Mouse (Mus musculus) frontal cortex, postnatal 14 days (tissue): ENCODE results near the gene Rcsd1.
"Not testable (repeated sequence)": the region's sequence is repeated elsewhere in the genome, so short reads cannot be mapped to it uniquely, and the experiment has no call there.

ENCODE experiments used
- DNase-seq, 2 experiments: peaks; one replicate each; pipeline ENCODE4 v3.0.0; 2022; ENCODE audit warnings: low spot score in 2 of 2

The Rcsd1 gene

DNA sequence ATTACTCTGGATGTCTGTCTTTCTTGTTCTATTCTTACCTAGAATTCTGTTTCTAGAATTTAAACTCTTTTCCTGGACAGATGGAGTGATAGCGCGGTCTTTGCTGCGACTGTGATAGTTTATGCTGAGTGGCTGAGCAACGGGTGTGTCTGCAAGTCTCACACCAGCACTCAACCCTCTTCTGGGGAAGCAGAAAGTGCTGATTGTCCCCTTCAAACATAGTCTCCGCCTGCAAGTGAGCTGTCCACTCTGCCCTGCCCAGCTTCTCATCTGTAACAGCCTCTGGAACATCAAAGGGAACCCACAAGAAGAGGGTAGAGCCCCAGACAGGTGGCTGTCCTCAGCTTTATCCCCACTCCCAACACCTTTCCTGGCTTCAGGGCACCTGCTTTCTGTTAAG lies 19.7 kb downstream of the Rcsd1 start:
- no peak for DNase-seq

DNA sequence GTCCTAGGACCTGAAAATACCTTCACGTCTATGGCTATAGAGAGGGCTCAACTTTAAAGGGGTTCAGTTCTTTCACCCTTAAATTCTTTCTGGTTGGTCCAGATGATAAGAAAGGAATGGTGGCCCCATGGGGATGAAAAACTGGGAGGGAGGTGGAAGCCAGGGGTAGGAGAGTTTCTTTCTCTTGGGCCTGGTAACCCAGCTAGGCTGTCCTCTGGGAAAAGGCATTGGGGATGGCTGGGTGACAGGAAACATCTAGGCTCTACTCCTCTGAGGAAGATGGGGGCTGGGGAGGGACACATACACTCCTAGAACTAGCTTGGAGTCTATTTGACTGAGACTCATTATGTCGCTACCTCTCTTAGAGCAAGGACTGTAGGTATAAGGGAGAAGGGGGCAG lies 21.7 kb downstream of the Rcsd1 start:
- no peak for DNase-seq

DNA sequence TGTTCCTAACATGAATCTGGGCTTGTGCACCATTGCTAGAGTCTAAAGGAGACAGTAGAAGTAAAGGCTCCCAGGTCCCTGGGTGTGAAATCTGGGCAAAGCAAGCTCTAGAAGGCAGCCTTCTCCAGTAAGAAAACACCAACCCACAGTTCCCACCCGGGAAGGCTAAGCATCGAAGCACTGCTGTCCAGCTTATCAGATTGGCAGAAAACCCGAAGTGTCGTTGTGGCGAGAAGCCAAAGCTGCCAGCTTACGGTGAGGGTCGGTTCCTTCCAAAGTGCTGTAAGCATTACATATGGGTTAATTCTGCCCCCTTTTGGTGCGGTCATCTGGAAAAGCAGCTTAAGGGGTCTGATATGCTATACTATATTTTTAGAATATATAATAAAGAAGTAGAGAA lies 22.6 kb downstream of the Rcsd1 start:
- no peak for DNase-seq

DNA sequence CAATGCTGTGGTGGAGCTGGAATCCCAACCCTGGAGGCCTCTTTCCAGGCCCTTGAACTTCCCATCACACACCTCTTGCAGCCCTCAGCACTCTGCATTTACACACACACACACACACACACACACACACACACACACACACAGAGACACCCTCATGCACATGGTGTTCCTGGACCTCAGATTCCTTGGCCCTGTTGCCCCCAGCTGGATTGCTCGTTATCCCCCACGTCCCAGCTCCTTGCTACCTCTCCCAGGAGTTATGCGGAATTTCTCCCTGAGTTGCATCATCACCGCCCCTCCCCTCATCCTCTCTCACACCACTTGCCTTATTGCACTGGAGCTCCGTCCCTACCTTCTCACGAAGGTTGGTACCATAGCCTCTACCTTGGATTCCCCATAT lies 23.2 kb downstream of the Rcsd1 start:
- no peak for DNase-seq

DNA sequence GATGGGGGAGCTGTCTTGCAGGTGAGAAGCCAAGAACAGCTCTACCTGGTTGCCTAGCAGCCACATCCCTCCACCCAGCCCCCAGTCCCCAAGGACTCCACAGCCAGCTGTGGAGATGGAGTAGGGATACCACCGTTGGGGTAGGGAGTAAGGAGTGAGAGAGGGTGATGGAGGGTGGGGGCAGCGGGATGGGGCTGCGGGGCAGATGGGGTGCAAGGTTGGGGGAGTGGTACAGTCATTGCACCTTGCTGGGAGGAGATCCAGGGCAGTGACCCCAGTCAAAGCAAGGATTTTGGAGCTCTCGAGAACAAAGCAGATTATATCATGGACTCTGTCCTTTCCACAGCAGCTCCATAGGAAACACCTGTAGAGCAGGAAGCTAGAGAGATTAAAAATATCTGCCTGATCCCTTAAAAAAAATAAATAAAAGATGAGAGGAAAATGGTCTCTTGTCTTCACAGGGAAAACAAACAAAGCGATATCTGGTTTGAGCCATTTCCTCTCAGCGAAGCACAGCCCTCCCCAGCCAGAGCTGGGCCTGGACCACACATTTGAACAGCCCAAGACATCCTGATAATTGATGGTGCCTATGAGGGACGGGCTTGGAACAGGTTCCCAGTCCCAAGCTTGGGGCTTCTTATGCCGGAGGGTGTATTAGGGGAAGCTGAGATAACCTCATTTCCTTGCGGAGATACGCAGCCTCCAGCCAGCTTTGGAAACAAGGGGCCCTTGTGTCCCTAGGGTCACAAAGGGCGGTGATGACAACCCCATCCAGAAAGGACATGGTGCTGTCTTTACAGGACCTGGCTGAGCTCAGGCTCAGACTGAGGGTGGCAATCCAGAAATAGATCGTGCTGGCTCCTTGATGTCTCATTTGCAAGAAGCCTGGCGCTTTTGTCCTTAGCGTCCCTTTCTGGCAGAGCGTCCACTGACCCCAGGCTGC lies 25.0 kb downstream of the Rcsd1 start:
- no peak for DNase-seq

DNA sequence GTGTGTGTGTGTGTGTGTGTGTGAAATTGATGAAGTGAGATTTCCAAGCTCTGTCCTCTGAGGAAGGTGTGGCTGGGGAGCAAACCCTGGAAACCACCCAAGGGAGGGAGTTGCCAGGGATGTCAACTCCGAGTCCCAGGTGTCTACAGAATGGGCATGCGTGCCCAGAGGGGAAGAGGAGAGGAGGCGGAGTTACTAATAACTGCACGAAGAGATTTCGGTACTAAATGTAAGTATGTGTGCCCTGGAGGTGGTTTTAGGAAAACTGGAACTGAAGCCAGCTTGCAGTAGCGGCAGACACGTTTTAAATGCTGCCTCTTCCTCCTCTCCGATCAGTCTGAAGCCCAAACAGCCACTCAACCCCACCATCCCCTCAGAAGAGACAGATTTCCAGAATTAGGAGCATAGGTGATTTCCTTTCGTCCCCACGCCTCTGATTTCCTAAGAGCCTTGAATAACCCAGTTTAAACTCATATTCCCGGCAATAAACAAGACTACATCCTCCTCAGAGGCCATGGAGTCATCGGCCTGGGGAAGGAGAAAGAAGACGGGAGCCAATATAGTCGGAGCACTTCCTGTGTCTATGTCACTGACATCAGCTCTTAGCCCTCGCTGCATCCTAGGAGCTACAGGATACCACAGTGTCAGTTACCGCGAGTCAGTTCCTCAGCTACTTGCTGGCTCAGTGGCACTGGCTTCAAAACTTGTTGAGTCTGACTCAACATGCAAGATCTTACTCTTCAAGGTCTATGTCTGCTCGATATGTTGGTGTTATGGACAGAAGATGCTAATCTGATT lies 27.3 kb downstream of the Rcsd1 start:
- DNase-seq = no peak

DNA sequence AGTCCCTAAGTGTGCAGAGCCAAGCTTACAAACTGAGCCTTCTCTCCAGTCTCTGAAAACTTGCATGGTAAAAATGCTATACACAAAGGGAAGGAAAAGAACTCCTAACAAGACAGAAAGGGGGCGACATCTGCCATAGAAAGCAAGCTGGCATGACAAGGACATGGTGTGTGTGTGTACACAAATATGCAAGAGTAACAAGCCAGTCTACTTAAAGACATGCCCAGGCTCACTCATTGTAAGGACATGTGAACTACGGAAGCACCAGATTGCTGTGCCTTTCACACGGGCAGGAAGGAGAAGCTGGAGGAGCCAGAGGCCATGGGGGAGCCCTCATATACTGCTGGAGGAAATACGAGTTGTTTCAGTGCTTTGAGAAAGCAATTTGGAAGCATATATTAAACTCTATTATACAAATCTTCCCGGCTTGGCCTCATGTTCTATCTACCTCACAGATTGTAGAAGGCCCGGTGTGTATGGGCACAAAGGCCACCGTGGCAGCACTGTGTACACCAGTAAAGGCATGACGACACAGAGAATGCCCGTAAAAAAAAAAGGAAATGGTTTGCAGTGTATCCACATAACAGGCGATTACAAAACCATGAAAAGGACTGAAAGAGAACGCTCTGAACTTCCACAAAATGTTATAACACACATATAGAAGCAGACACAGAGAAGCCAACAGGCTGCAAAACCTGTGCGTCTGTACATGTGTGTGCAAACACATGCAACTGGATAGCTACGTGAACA lies 28.3 kb downstream of the Rcsd1 start:
- no peak for DNase-seq

DNA sequence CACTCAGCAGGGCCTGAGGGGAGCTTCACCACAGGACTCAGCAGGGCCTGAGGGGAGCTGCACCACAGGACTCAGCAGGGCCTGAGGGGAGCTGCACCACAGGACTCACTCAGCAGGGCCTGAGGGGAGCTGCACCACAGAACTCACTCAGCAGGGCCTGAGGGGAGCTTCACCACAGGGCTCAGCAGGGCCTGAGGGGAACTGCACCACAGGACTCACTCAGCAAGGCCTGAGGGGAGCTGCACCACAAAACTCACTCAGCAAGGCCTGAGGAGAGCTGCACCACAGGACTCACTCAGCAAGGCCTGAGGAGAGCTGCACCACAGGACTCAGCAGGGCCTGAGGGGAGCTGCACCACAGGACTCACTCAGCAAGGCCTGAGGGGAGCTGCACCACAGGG lies 29.5 kb downstream of the Rcsd1 start:
- not testable (repeated sequence) for DNase-seq

DNA sequence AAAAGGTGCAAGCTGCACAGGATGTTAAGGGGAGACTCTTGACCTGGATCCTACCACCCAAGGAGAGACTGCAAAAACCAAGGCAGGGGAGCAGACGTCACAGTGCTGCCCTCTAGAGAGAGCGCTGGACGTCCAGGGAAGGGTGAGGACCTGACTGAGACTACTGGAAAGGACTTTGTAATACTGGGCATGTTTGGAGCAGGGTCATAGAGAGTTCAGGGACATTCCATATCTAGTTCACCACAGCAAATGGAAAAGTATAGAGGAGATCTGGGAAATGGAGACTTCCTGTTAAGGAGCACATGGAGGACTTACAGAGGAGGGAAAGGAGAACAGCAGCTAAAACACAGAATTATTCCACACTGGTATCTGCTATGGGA lies 29.9 kb downstream of the Rcsd1 start:
- no peak for DNase-seq

DNA sequence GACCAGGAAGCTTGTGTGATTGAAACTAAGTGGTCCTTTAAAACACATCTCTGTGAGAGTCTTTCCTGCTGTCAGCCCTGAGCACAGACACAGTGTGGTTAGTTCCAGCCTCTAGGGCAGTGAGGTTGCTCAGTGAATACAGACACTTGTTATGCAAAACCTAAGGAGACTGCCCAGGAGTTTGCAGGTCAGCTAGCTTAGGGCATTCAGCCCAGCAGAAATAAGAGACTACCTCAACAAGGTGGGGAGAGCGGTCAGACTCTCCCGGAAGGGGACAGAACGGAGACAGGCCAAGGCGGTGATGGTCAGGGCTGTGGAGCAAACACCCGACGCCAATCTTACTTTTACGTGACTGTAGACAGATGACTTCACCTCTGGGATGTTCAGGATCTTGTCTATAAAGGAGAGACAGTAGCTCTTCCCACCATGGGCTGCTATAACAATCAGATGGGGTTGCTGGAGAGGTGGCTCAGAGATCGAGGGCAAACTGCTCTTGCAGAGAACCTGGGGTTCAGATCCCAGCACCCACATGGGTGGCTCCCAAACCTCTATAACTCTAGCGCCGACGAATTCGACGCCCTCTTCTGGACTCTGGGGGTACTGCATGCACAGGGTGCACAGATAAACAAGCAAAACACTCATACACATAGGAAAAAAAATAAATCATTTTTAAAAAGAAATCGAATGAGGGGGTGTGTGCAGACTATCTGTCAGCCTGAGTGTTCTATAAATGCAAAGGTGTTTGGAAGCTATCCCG lies 30.5 kb downstream of the Rcsd1 start:
- no peak for DNase-seq

DNA sequence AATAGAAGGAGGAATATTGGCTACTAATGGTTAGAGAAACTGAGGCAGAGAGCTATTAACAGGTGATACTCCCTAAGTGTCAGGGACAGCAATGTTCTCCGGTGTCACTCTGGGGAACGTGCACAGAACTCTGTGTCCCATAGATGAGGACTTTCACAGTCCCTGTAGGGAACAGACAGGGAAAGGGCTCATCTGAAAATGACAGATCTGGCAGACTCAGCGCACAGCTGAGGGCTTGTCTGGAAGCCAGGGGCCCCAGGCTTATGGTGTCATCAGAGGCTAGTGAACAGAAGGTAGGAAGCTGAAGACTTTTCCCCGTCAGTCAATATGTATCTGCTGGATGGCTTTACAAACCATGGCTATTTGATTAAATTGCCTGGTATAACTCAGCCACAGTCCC lies 32.0 kb downstream of the Rcsd1 start:
- no peak for DNase-seq

DNA sequence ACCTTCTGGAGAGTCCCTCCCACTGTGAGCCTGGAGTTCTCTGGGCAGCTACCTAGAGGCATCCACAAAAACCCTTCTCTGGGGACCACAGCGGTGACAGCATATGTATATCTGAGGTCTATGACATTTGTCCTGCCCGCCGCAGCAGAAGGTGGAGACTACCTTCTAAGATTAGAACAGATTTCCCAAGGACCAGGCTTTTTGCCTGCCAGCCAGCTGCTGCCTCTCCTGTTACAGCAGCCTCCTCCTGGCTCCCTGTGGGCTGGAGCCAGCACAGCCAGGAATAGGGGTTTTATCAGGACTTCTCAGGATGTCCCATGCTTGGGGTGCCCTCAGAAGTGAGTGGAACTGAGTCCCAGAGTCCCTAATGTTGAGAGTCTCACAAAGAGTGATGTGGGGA lies 32.6 kb downstream of the Rcsd1 start:
- DNase-seq = no peak

DNA sequence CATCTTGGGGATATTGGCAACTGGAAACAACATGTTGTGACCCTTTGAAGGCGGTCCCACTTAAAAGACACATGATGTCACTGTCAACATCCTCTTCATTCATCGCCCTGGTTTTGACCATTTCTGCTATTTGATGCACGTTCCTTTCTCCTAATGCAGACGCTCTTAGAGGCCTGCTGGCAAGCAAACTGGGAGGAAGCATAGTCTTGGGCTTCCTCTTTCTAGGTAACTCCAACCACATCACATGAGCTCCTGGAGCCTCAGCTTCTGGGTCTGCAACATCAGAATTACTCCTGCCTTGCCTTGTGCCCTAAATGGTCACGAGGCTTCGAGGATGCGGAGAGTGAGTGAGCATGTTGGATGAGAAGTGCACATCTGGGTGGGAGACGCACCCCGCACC lies 34.4 kb downstream of the Rcsd1 start:
- no peak for DNase-seq

DNA sequence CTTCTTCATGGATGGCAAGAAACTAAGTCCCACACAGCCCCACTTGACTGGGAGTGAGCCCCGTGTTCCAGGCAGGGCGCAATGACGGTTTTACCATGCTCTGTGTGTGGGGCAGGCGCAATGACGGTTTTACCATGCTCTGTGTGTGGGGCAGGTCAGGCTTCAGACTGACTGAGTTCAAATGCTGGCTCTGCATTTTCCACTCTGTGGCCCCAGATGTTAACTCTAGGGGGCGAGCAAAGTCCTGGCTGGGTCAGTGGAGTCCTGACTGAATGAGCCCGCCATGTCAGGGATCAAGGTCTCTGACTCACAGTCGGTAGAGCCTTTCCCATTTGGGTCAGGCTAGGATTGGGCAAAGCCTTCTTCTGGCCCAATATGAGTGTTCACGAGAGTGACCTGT lies 37.2 kb downstream of the Rcsd1 start:
- no peak for DNase-seq

DNA sequence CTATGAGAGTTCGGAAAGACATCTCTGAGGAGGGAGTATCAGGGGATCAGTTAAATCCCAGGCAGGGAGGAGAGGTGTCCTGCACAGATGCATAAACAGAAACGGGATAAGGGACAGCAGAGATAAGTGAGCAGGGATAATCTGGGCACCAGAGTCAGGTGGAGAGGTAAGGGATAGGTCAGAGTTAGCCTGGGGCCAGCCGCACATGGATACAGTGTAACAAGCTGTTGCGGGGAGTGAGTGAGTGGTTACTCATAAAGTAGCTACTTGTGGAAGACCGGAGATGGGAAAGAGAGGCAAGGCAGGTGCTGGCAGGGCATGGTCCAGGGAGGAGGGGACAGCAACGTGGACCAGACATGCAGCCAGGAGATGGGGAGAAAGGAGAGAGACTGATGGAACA lies 39.5 kb downstream of the Rcsd1 start:
- no peak for DNase-seq

DNA sequence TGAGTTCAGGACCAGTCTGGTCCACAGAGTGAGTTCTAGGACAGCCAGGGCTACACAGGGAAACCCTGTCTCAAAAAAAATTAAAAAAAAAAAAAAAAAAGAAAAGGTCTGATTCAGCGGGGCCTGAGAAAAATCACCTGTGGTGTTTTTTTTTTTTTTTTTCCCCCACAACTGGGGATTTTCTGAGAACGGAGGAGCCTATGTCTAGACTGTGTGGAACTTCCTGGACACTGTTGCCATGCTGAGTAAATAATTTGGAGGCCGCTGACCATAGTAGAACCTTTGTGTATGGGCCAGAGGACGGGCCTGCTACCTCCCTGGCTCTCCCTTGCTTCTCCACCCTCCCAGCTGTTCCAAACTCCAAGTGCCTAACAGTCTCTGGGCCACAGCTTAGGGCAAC lies 40.7 kb downstream of the Rcsd1 start:
- DNase-seq = no peak

DNA sequence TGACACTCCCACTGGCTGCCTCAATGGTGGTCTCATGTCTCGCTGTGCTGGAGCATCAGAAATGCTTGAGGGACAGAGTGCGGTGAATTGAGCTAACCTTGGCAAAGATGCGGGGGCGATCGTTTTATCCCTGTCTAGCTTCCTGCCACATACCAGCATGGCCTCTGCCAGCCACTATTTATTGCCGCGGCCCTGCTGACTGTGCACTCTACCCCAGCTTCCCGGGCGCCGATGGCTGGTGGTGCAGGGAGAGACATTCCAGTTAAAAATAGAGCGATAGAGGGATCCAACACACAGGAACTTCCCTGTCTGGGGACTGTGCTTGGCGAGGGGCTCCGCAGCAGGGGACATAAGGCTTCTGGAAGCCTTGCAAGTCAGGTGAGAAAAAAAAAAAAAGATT lies 42.2 kb downstream of the Rcsd1 start:
- no peak for DNase-seq

DNA sequence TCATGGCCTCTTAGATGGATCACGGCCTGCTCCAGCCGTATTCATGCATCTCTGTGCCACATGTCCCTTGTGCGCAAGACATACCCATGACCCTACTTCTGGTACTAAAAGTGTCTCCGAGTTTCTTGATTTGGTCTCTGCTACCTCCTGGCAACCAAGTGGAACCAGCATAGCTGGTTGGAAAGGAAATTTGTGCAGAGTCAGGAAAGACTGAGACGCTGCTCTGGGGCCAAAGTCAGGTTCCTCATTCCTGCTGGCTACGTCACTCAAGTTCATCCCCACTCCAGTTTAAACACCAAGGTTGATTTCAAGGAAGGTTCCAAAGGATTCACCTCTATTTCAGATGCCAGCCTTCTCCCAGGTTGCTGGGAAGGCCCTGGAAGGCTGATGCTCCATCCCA lies 42.6 kb downstream of the Rcsd1 start:
- no peak for DNase-seq

DNA sequence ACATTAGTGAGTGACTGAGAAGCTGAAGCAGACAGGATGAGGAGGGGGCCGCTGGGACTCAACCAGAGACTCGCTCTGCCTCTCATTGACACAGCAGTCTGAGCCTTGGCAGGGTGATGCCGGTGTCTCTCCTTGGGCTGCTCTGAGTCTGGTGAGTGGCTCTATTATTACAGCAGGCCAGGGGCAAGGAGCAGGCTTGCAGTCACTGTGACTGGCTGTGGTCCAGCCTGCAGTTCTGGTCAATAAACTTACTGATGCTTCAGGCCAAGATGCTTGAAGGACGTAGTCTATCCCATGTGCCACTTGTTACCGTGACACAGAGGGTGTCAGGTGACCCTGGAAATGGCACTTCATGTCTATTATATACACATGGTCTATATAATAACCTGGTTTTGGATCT lies 43.8 kb downstream of the Rcsd1 start:
- DNase-seq = no peak

DNA sequence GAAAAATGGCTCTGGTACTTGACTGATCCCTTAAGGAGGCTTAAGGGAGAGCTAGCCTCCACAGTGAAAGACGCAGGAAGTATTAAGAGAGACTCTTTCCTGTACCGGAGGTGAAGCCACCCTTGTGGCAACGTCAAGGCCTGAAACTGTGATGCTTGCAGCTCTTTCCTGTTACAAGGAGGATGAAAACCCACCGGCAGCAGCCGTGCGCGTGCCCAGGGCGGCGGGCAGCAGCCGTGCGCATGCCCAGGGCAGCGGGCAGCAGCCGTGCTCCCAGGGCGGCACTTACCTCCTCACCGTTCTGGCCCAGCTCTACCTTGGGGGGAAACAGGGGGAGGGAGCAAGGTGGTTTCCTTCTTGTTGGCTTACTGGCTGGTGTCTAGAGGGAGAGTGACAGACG lies 46.3 kb downstream of the Rcsd1 start:
- no peak for DNase-seq

DNA sequence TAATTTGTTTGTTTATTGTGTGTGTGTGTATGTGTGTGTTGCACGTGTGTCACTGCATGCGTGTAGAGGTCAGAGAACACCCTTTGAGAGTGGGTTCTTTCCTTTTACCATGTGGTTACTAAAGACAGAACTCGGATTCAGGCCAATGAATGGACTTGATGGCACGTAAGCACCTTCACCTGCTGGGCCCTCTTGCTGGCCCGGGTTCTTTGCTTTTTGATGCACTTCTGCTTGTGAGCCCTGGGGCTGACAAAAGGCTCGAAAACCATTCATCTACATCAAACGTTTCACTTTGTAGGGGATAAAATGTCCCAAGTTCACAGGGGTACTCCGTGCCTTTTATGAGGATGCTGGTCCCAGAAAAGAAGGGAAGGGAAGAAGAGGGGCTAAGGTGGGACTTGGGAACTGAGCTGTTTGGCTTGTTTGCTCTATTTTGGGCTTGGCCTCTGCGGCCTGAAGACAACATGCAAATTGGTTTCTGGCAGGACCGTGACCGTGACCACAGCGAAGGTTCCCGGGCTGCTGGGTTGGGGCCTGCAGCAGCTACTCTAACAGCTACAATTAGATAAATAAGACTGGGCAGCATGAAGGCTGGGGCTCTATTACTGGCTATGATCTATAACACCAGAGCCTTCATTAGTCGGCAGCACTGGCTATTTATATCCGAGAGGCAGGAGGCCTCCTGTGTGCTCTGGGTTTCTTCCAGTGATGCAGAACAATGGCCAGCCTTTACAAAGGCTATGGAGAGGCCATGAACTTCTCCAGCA lies 46.9 kb downstream of the Rcsd1 start:
- DNase-seq = no peak
